Mouse (Mus musculus): ENCODE data around the gene Ldlrap1. TPM values are rescaled to one million over a fixed set of nuclear protein-coding genes. Genes with fewer than 3 reads are reported as not detected.

The Ldlrap1 gene
- polyA plus RNA-seq, 1 experiment from 2014 or later: 20.7 TPM

DNA sequence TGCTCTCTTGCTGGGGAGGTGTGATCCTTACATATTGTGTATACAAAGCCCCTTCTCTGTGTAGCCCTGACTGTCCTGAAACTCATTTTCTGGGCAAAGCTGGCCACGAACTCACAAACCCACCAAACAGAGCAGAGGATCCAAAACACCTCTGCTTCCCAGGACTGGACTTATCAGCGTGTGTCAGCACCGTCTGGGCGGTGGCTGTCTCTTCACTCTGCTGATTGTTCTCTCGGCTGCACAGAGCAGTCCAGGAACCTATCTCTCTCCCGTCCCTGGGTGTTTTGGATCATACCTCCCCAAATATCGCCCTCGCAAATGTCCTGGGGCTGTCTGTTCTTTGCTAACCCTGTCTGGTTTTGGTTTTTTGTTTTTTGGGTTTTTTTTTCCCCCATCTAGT, 48.3 kb downstream of the Ldlrap1 start:
- H3K9me3 ChIP-seq (replicated peaks; ENCODE audit: control insufficient read depth, low read length): no peaks in the 10 kb centered on the region
- ATAC-seq (ENCODE audit: low read depth): peak; percentile 93
- H3K36me3 ChIP-seq (ENCODE audit: control insufficient read depth, insufficient read depth): no peaks in the 10 kb centered on the region
- H3K4me2 ChIP-seq (ENCODE audit: low read depth, low read length): peak overlapping the region; percentile 46; the same call in 1 of the 2 replicates
- H3K9ac ChIP-seq (ENCODE audit: low read depth, low read length): no peak overlapping the region; the same call in 1 of the 2 replicates
- peaks cover 13% of the 10 kb centered on the region for H3K4me1 ChIP-seq (ENCODE audit: control insufficient read depth, low read depth, low read length)
- WGBS (ENCODE audit: insufficient replicate concordance): 25% methylated on average over 8 of the region's 8 CpGs
- H3K27me3 ChIP-seq (ENCODE audit: control insufficient read depth, insufficient read depth, low read depth, low read length): no peaks in the 10 kb centered on the region
- H3K27ac ChIP-seq (ENCODE audit: low read length): peak overlapping the region; percentile 57
- H3K4me3 ChIP-seq (ENCODE audit: low read depth, low read length): no peak overlapping the region

DNA sequence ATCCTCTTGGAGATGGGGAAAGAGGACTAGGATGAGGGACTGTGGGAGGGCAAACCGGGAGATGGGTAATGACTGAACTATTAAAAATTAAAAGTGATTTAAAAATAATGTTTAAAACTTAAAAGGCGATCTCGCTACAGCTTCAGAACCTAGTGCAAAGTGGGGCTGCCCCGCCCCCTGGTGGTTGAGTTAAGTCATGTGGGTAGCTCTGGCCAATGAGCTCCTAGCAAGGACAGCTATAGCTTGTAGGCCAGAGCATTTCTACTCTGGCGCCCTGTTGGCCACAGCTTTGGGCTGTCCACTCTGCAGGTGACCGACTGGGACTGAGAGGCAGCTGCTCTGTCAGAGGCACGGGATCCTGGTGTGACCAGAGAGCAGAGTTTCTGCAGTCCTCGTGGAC, 53.9 kb downstream of the Ldlrap1 start:
- Histone ChIP-seq H3K27me3 (ENCODE audit: control insufficient read depth, insufficient read depth, low read depth, low read length) (no peaks in the 10 kb centered on the region), H3K4me3 (ENCODE audit: low read depth, low read length) (no peak overlapping the region), H3K36me3 (ENCODE audit: control insufficient read depth, insufficient read depth) (no peaks in the 10 kb centered on the region), H3K4me2 (ENCODE audit: low read depth, low read length) (no peak overlapping the region), H3K4me1 (ENCODE audit: control insufficient read depth, low read depth, low read length) (peaks cover 3% of the 10 kb centered on the region), H3K9ac (ENCODE audit: low read depth, low read length) (no peak overlapping the region), H3K9me3 (replicated peaks; ENCODE audit: control insufficient read depth, low read length) (no peaks in the 10 kb centered on the region), H3K27ac (ENCODE audit: low read length) (no peak overlapping the region)
- peak; percentile 82 for ATAC-seq (ENCODE audit: low read depth)
- WGBS (ENCODE audit: insufficient replicate concordance): 9% methylated on average over 8 of the region's 8 CpGs

DNA sequence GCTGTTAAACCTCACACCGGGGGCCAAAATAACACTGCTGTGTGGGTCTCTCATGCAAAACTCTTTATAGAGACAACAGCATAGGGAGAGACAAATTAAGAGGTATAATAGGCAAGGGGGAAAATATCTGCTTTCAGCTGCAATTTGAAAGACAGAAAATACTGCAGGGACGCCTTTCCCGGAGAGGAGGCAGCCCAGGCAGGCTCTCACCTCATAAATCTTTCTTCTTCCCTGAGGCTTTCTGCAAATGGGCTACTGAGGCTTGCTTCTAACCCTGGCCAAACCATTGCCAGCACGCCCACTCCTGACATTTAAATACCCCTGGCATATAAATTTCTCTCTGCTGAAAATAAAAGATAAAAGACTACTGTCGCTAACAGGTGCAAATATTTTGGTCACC, 62.5 kb downstream of the Ldlrap1 start:
- Histone ChIP-seq H3K4me3 (ENCODE audit: low read depth, low read length) (no peak overlapping the region), H3K36me3 (ENCODE audit: control insufficient read depth, insufficient read depth) (no peaks in the 10 kb centered on the region), H3K9ac (ENCODE audit: low read depth, low read length) (no peak overlapping the region), H3K27ac (ENCODE audit: low read length) (no peak overlapping the region), H3K9me3 (replicated peaks; ENCODE audit: control insufficient read depth, low read length) (no peaks in the 10 kb centered on the region), H3K4me1 (ENCODE audit: control insufficient read depth, low read depth, low read length) (peaks cover 20% of the 10 kb centered on the region), H3K27me3 (ENCODE audit: control insufficient read depth, insufficient read depth, low read depth, low read length) (peaks cover 56% of the 10 kb centered on the region), H3K4me2 (ENCODE audit: low read depth, low read length) (no peak overlapping the region)
- WGBS (ENCODE audit: insufficient replicate concordance): 57% methylated on average over 5 of the region's 5 CpGs
- ATAC-seq (ENCODE audit: low read depth): no peak

- no peak for ATAC-seq (ENCODE audit: low read depth)
- WGBS (ENCODE audit: insufficient replicate concordance): 2% methylated on average over 21 of the region's 21 CpGs
- Histone ChIP-seq H3K9me3 (replicated peaks; ENCODE audit: control insufficient read depth, low read length) (no peaks in the 10 kb centered on the region), H3K27ac (ENCODE audit: low read length) (no peak overlapping the region), H3K27me3 (ENCODE audit: control insufficient read depth, insufficient read depth, low read depth, low read length) (peaks cover 56% of the 10 kb centered on the region), H3K4me3 (ENCODE audit: low read depth, low read length) (peak overlapping the region; percentile 66), H3K9ac (ENCODE audit: low read depth, low read length) (no peak overlapping the region), H3K36me3 (ENCODE audit: control insufficient read depth, insufficient read depth) (no peaks in the 10 kb centered on the region), H3K4me2 (ENCODE audit: low read depth, low read length) (peak overlapping the region; percentile 83), H3K4me1 (ENCODE audit: control insufficient read depth, low read depth, low read length) (peaks cover 20% of the 10 kb centered on the region)
Observed at GRCm38 (mm10) chr4:134704590-134704989, 63.2 kb downstream of the Ldlrap1 start.

GRCm38 (mm10) chr4:134703835-134704546, 63.8 kb downstream of the Ldlrap1 start, which contains the start of gene Man1c1:
Gene Man1c1 (minus strand): TSS chr4:134704290.
- Histone ChIP-seq H3K27me3 (ENCODE audit: control insufficient read depth, insufficient read depth, low read depth, low read length) (peaks cover 56% of the 10 kb centered on the region), H3K4me2 (ENCODE audit: low read depth, low read length) (peak within 1 kb of the TSS; percentile 83), H3K36me3 (ENCODE audit: control insufficient read depth, insufficient read depth) (no peaks in the 10 kb centered on the region), H3K27ac (ENCODE audit: low read length) (peak within 1 kb of the TSS; percentile 33; the same call in 1 of the 2 replicates), H3K4me3 (ENCODE audit: low read depth, low read length) (peak within 1 kb of the TSS; percentile 66), H3K9me3 (replicated peaks; ENCODE audit: control insufficient read depth, low read length) (no peaks in the 10 kb centered on the region), H3K4me1 (ENCODE audit: control insufficient read depth, low read depth, low read length) (peaks cover 20% of the 10 kb centered on the region), H3K9ac (ENCODE audit: low read depth, low read length) (peak within 1 kb of the TSS; percentile 50)
- under 1% methylated on average over 64 of the region's 81 CpGs for WGBS (ENCODE audit: insufficient replicate concordance)
- ATAC-seq (ENCODE audit: low read depth): peak; percentile 94

- H3K36me3 ChIP-seq (ENCODE audit: control insufficient read depth, insufficient read depth): no peaks in the 10 kb centered on the region
- peak overlapping the region; percentile 83 for H3K4me2 ChIP-seq (ENCODE audit: low read depth, low read length)
- WGBS (ENCODE audit: insufficient replicate concordance): under 1% methylated on average over 80 of the region's 90 CpGs
- peaks cover 20% of the 10 kb centered on the region for H3K4me1 ChIP-seq (ENCODE audit: control insufficient read depth, low read depth, low read length)
- no peak for ATAC-seq (ENCODE audit: low read depth)
- H3K27ac ChIP-seq (ENCODE audit: low read length): peak overlapping the region; percentile 33; the same call in 1 of the 2 replicates
- H3K4me3 ChIP-seq (ENCODE audit: low read depth, low read length): peak overlapping the region; percentile 66
- peaks cover 56% of the 10 kb centered on the region for H3K27me3 ChIP-seq (ENCODE audit: control insufficient read depth, insufficient read depth, low read depth, low read length)
- H3K9me3 ChIP-seq (replicated peaks; ENCODE audit: control insufficient read depth, low read length): no peaks in the 10 kb centered on the region
- peak overlapping the region; percentile 50 for H3K9ac ChIP-seq (ENCODE audit: low read depth, low read length)
Observed at GRCm38 (mm10) chr4:134702981-134703834, 64.6 kb downstream of the Ldlrap1 start.

GRCm38 (mm10) chr4:134701934-134702333, 65.9 kb downstream of the Ldlrap1 start:
- WGBS (ENCODE audit: insufficient replicate concordance): 35% methylated on average over 6 of the region's 6 CpGs
- peak overlapping the region; percentile 83 for H3K4me2 ChIP-seq (ENCODE audit: low read depth, low read length)
- peaks cover 20% of the 10 kb centered on the region for H3K4me1 ChIP-seq (ENCODE audit: control insufficient read depth, low read depth, low read length)
- ATAC-seq (ENCODE audit: low read depth): no peak
- peak overlapping the region; percentile 66 for H3K4me3 ChIP-seq (ENCODE audit: low read depth, low read length)
- peaks cover 56% of the 10 kb centered on the region for H3K27me3 ChIP-seq (ENCODE audit: control insufficient read depth, insufficient read depth, low read depth, low read length)
- H3K9ac ChIP-seq (ENCODE audit: low read depth, low read length): no peak overlapping the region
- no peaks in the 10 kb centered on the region for H3K36me3 ChIP-seq (ENCODE audit: control insufficient read depth, insufficient read depth)
- H3K27ac ChIP-seq (ENCODE audit: low read length): no peak overlapping the region
- H3K9me3 ChIP-seq (replicated peaks; ENCODE audit: control insufficient read depth, low read length): no peaks in the 10 kb centered on the region

- H3K27me3 ChIP-seq (ENCODE audit: control insufficient read depth, insufficient read depth, low read depth, low read length): peaks cover 51% of the 10 kb centered on the region
- ATAC-seq (ENCODE audit: low read depth): no peak
- no peak overlapping the region for H3K4me3 ChIP-seq (ENCODE audit: low read depth, low read length)
- no peak overlapping the region for H3K9ac ChIP-seq (ENCODE audit: low read depth, low read length)
- peaks cover 20% of the 10 kb centered on the region for H3K4me1 ChIP-seq (ENCODE audit: control insufficient read depth, low read depth, low read length)
- H3K9me3 ChIP-seq (replicated peaks; ENCODE audit: control insufficient read depth, low read length): no peaks in the 10 kb centered on the region
- no peak overlapping the region for H3K4me2 ChIP-seq (ENCODE audit: low read depth, low read length)
- 65% methylated on average over 2 of the region's 2 CpGs for WGBS (ENCODE audit: insufficient replicate concordance)
- no peak overlapping the region for H3K27ac ChIP-seq (ENCODE audit: low read length)
- H3K36me3 ChIP-seq (ENCODE audit: control insufficient read depth, insufficient read depth): no peaks in the 10 kb centered on the region
Observed at GRCm38 (mm10) chr4:134700911-134701310, 66.9 kb downstream of the Ldlrap1 start.
